Mouse (Mus musculus): ENCODE measurements around the gene Usp24. TPM values are rescaled to one million over a fixed set of nuclear protein-coding genes. Genes with fewer than 3 reads are reported as not detected.
A peak's percentile ranks its signal among the peaks of the same experiment; 100 is the strongest.
"Not testable (repeated sequence)": the region's sequence is repeated elsewhere in the genome, so short reads cannot be mapped to it uniquely, and the experiment has no call there.

Usp24 gene
- total RNA-seq, 2 experiments from 2014 or later: 44.1 to 47.7 TPM

- DNase-seq (ENCODE audit: low spot score in 2 of 2): peak in 1 of 2 experiments; percentile 20
These were observed 1.4 kb downstream of the Usp24 start for GRCm38 (mm10) chr4:106317179-106318055.

GRCm38 (mm10) chr4:106318208-106318607, 2.2 kb downstream of the Usp24 start:
- no peak for DNase-seq (ENCODE audit: low spot score in 2 of 2)

- no peak for DNase-seq (ENCODE audit: low spot score in 2 of 2)
These were observed 3.0 kb downstream of the Usp24 start for GRCm38 (mm10) chr4:106318976-106319375.

- DNase-seq (ENCODE audit: low spot score in 2 of 2): no peak
These were observed 6.8 kb downstream of the Usp24 start for GRCm38 (mm10) chr4:106322846-106323245.

GRCm38 (mm10) chr4:106323318-106323717, 7.3 kb downstream of the Usp24 start:
- no peak for DNase-seq (ENCODE audit: low spot score in 2 of 2)

- DNase-seq (ENCODE audit: low spot score in 2 of 2): no peak
These were observed 11.4 kb downstream of the Usp24 start for GRCm38 (mm10) chr4:106327436-106327835.

- DNase-seq (ENCODE audit: low spot score in 2 of 2): no peak
These were observed 12.7 kb downstream of the Usp24 start for GRCm38 (mm10) chr4:106328704-106329103.

- DNase-seq (ENCODE audit: low spot score in 2 of 2): not testable (repeated sequence)
These were observed 13.2 kb downstream of the Usp24 start for GRCm38 (mm10) chr4:106329171-106329570.

GRCm38 (mm10) chr4:106330371-106330819, 14.4 kb downstream of the Usp24 start:
- no peak for DNase-seq (ENCODE audit: low spot score in 2 of 2)

GRCm38 (mm10) chr4:106333071-106333470, 17.1 kb downstream of the Usp24 start:
- no peak for DNase-seq (ENCODE audit: low spot score in 2 of 2)

- no peak for DNase-seq (ENCODE audit: low spot score in 2 of 2)
These were observed 17.6 kb downstream of the Usp24 start for GRCm38 (mm10) chr4:106333584-106333983.

- no peak for DNase-seq (ENCODE audit: low spot score in 2 of 2)
These were observed 19.8 kb downstream of the Usp24 start for GRCm38 (mm10) chr4:106335858-106336257.

- no peak for DNase-seq (ENCODE audit: low spot score in 2 of 2)
These were observed 31.7 kb downstream of the Usp24 start for GRCm38 (mm10) chr4:106347664-106348063.

GRCm38 (mm10) chr4:106355025-106355424, 39.0 kb downstream of the Usp24 start:
- not testable (repeated sequence) for DNase-seq (ENCODE audit: low spot score in 2 of 2)

GRCm38 (mm10) chr4:106370013-106370412, 54.0 kb downstream of the Usp24 start:
- peak in 1 of 2 experiments; percentile 12 for DNase-seq (ENCODE audit: low spot score in 2 of 2)

- DNase-seq (ENCODE audit: low spot score in 2 of 2): peak; percentile 76 to 92
These were observed 59.8 kb downstream of the Usp24 start for GRCm38 (mm10) chr4:106375857-106376256.

GRCm38 (mm10) chr4:106378839-106379572, 63.0 kb downstream of the Usp24 start:
- DNase-seq (ENCODE audit: low spot score in 2 of 2): no peak

- DNase-seq (ENCODE audit: low spot score in 2 of 2): no peak
These were observed 65.1 kb downstream of the Usp24 start for GRCm38 (mm10) chr4:106381131-106381530.

GRCm38 (mm10) chr4:106389908-106390307, 73.9 kb downstream of the Usp24 start:
- peak; percentile 10 to 16 for DNase-seq (ENCODE audit: low spot score in 2 of 2)

GRCm38 (mm10) chr4:106409621-106410020, 93.6 kb downstream of the Usp24 start:
- DNase-seq (ENCODE audit: low spot score in 2 of 2): no peak

GRCm38 (mm10) chr4:106419256-106419655, 103.2 kb downstream of the Usp24 start:
- no peak for DNase-seq (ENCODE audit: low spot score in 2 of 2)

GRCm38 (mm10) chr4:106419791-106420190, 103.8 kb downstream of the Usp24 start:
- peak; percentile 28 to 75 for DNase-seq (ENCODE audit: low spot score in 2 of 2)

Data from layer of hippocampus, postnatal 14 days (tissue).